Comparison of ENCODE assay signal across 8 mouse cellular contexts in genomic region chr3:94849338-94849737, GRCm38 (mm10). TPM values are rescaled to one million over a fixed set of nuclear protein-coding genes. Genes with fewer than 3 reads are reported as not detected.
DNase-seq lines count a peak whose midpoint lies in the region; ATAC-seq and TF ChIP-seq lines count a peak whose summit lies in the region.

No protein-coding gene starts in this region.

- DNase-seq in left cerebral cortex, adult 11 months (ENCODE audit: low spot score) = peak; percentile 23
- no peak for DNase-seq in left cerebral cortex, adult 8-10 months (ENCODE audit: low spot score in 2 of 2)
- peak; percentile 56 to 57 for DNase-seq in adrenal gland, adult 18-20 months (ENCODE audit: low spot score in 2 of 2)
- peak; percentile 81 for DNase-seq in embryonic facial prominence, embryonic 11.5 days (ENCODE audit: low spot score)
- peak; percentile 81 for DNase-seq in hindbrain, embryonic 14.5 days (ENCODE audit: low spot score)
- DNase-seq in left cerebral cortex, adult 2 months (ENCODE audit: extremely low spot score in 1 of 2, low spot score in 2 of 2) = peak; percentile 42 to 43
- peak; percentile 89 for DNase-seq in naive thymus-derived CD4-positive, alpha-beta T cell, adult 2 months (ENCODE audit: low read depth)
- peak; percentile 59 to 79 for DNase-seq in thymus, postnatal 10 days (ENCODE audit: low spot score in 2 of 2)

- TF ChIP-seq CTCF in left cerebral cortex, adult 2 months (IDR thresholded peaks at IDR 0.05) = peak; percentile 73

- H3K4me3 ChIP-seq in embryonic facial prominence, embryonic 11.5 days (ENCODE audit: low read depth, low read length) = no peak overlapping the region
- no peak overlapping the region for H3K4me3 ChIP-seq in hindbrain, embryonic 14.5 days (replicated peaks; ENCODE audit: low read length)
- H3K4me3 ChIP-seq in left cerebral cortex, adult 2 months = no peak overlapping the region

- no peaks in the 10 kb centered on the region for H3K27me3 ChIP-seq in embryonic facial prominence, embryonic 11.5 days (ENCODE audit: control insufficient read depth, insufficient read depth, low read length)
- no peaks in the 10 kb centered on the region for H3K27me3 ChIP-seq in hindbrain, embryonic 14.5 days (ENCODE audit: control insufficient read depth, insufficient read depth, low read length)

- H3K27ac ChIP-seq in embryonic facial prominence, embryonic 11.5 days (replicated peaks; ENCODE audit: low read depth, low read length) = no peak overlapping the region
- no peak overlapping the region for H3K27ac ChIP-seq in hindbrain, embryonic 14.5 days
- H3K27ac ChIP-seq in left cerebral cortex, adult 2 months = no peak overlapping the region

- no peaks in the 10 kb centered on the region for H3K4me1 ChIP-seq in embryonic facial prominence, embryonic 11.5 days (ENCODE audit: control insufficient read depth, insufficient read depth, low read length)
- no peaks in the 10 kb centered on the region for H3K4me1 ChIP-seq in hindbrain, embryonic 14.5 days (replicated peaks; ENCODE audit: control insufficient read depth, insufficient read depth, low read length)

- no peaks in the 10 kb centered on the region for H3K9me3 ChIP-seq in embryonic facial prominence, embryonic 11.5 days (replicated peaks; ENCODE audit: control insufficient read depth, low read length)
- H3K9me3 ChIP-seq in hindbrain, embryonic 14.5 days (ENCODE audit: control insufficient read depth, low read length) = no peaks in the 10 kb centered on the region

- no peak overlapping the region for H3K9ac ChIP-seq in embryonic facial prominence, embryonic 11.5 days (replicated peaks; ENCODE audit: low read length)
- H3K9ac ChIP-seq in hindbrain, embryonic 14.5 days = no peak overlapping the region

- intact Hi-C loops in left cerebral cortex, adult 2 months (cut with DNase I) = no loop called here

- no peaks in the 10 kb centered on the region; the same call in 1 of the 2 replicates for H3K36me3 ChIP-seq in embryonic facial prominence, embryonic 11.5 days (replicated peaks; ENCODE audit: control insufficient read depth, insufficient read depth, low read depth, low read length)
- H3K36me3 ChIP-seq in hindbrain, embryonic 14.5 days (replicated peaks; ENCODE audit: control insufficient read depth, insufficient read depth) = peaks cover 5% of the 10 kb centered on the region

- 26% methylated on average over 1 of the region's 1 CpGs for WGBS in embryonic facial prominence, embryonic 11.5 days
- 22% methylated on average over 1 of the region's 1 CpGs for WGBS in hindbrain, embryonic 14.5 days

- no peak for ATAC-seq in embryonic facial prominence, embryonic 11.5 days (replicated peaks; ENCODE audit: insufficient number of reproducible peaks, low FRiP score, low TSS enrichment, low read depth)
- ATAC-seq in hindbrain, embryonic 14.5 days (ENCODE audit: low FRiP score) = 0 out of 2 replicates have a peak, but pooled peaks have one; percentile 40

- no peak overlapping the region for H3K4me2 ChIP-seq in embryonic facial prominence, embryonic 11.5 days (ENCODE audit: low read depth, low read length)
- H3K4me2 ChIP-seq in hindbrain, embryonic 14.5 days (replicated peaks) = no peak overlapping the region

RNA-seq across cellular contexts. Expression of gene Pogz, which starts 12.0 kb away (rescaled TPM):
- 10 to 100 TPM; 52.5 to 66.4 (median 60.5) TPM for total RNA-seq in left cerebral cortex, adult 8-10 months (2022)
- 10 to 100 TPM; 27.4 to 28.6 TPM for total RNA-seq in adrenal gland, adult 18-20 months (2021)
- polyA plus RNA-seq in embryonic facial prominence, embryonic 11.5 days (2014; fragmentation: Nextera tagmentation; extraction: Ambion mirVana) = 20.1 and 21.5 TPM in 2 replicates
- polyA plus RNA-seq in hindbrain, embryonic 14.5 days (2014; fragmentation: Nextera tagmentation; extraction: Ambion mirVana) = 23.8 and 24.1 TPM in 2 replicates
- total RNA-seq in left cerebral cortex, adult 2 months (2021) = 10 to 100 TPM; 57.4 to 60.2 TPM

RNA-seq across cellular contexts. Expression of gene Psmb4, which starts 37.4 kb away (rescaled TPM):
- total RNA-seq in left cerebral cortex, adult 8-10 months (2022) = 100 to 1,000 TPM; 239 to 284 (median 263) TPM
- total RNA-seq in adrenal gland, adult 18-20 months (2021) = 100 to 1,000 TPM; 276 to 293 TPM
- polyA plus RNA-seq in embryonic facial prominence, embryonic 11.5 days (2014; fragmentation: Nextera tagmentation; extraction: Ambion mirVana) = 361 and 381 TPM in 2 replicates
- 380 and 393 TPM in 2 replicates for polyA plus RNA-seq in hindbrain, embryonic 14.5 days (2014; fragmentation: Nextera tagmentation; extraction: Ambion mirVana)
- 100 to 1,000 TPM; 245 to 288 TPM for total RNA-seq in left cerebral cortex, adult 2 months (2021)

Comparison
In these comparisons a context has a peak if more than half of its experiments do, and no peak if none do; other contexts are left out.
1. DNase-seq: peak in left cerebral cortex, adult 11 months (single experiment), adrenal gland, adult 18-20 months (2 of 2), embryonic facial prominence, embryonic 11.5 days (single experiment), hindbrain, embryonic 14.5 days (single experiment), left cerebral cortex, adult 2 months (2 of 2), naive thymus-derived CD4-positive, alpha-beta T cell, adult 2 months (single experiment) and thymus, postnatal 10 days (2 of 2); none in left cerebral cortex, adult 8-10 months (0 of 2).